Mouse (Mus musculus) CH12.LX (cell line): Measurements from ENCODE around the gene Iqgap1. TPM values are rescaled to one million over a fixed set of nuclear protein-coding genes. Genes with fewer than 3 reads are reported as not detected.

Experiments
- DNase-seq: peaks from one replicate; pipeline ENCODE4 v3.0.0-alpha.2; 2013; ENCODE audit errors: extremely low read depth
- H3K27ac ChIP-seq: 2 replicates; pipeline ENCODE4 v1.5.1; 2012; ENCODE audit warnings: low read depth, mild to moderate bottlenecking, control low read depth, moderate library complexity; ENCODE audit not compliant: insufficient read depth
- H3K27me3 ChIP-seq: replicated peaks from 2 replicates; pipeline ENCODE3; 2012; ENCODE audit warnings: inconsistent platforms
- H3K36me3 ChIP-seq, 2 experiments: replicated peaks in 1 of 2; 2 replicates each; pipeline versions ENCODE3 to v1.6.1; 2012; ENCODE audit warnings: inconsistent platforms in 1 of 2, low read length in 1 of 2, mild to moderate bottlenecking in 1 of 2, mixed read lengths in 1 of 2, moderate library complexity in 1 of 2; ENCODE audit not compliant: control insufficient read depth in 1 of 2, insufficient read depth in 1 of 2
- H3K4me1 ChIP-seq, 2 experiments: 2 replicates each; pipeline ENCODE4 v1.6.1; 2012; ENCODE audit warnings: inconsistent platforms in 1 of 2, moderate library complexity in 1 of 2; ENCODE audit not compliant: insufficient read depth in 2 of 2, control insufficient read depth in 1 of 2
- H3K4me2 ChIP-seq: 2 replicates; pipeline ENCODE4 v1.6.1; 2012; ENCODE audit warnings: low read depth, mild to moderate bottlenecking, control low read depth; ENCODE audit not compliant: poor library complexity, insufficient read depth, severe bottlenecking
- H3K4me3 ChIP-seq, 3 experiments: fragments of 150-350 bp in 1 of 3; sonication (generic) in 1 of 3; replicated peaks in 1 of 3; 2 replicates each; pipeline versions ENCODE3 to v1.5.1; 2011 to 2012; ENCODE audit warnings: low read depth in 2 of 3, low read length in 2 of 3, mild to moderate bottlenecking in 2 of 3, moderate library complexity in 2 of 3, control low read depth in 1 of 3, improper control_type of control experiment in 1 of 3, inconsistent platforms in 1 of 3, mixed read lengths in 1 of 3; ENCODE audit not compliant: poor library complexity in 1 of 3
- H3K79me2 ChIP-seq: replicated peaks from 2 replicates; pipeline ENCODE4 v1.6.1; 2012; ENCODE audit warnings: mild to moderate bottlenecking, moderate library complexity; ENCODE audit not compliant: control insufficient read depth, poor library complexity, insufficient read depth, severe bottlenecking; ENCODE audit errors: extremely low read depth
- H3K9ac ChIP-seq: 2 replicates; pipeline ENCODE4 v1.6.1; 2012; ENCODE audit warnings: low read depth, mild to moderate bottlenecking, control low read depth, moderate library complexity; ENCODE audit not compliant: insufficient read depth
- H3K9me3 ChIP-seq: replicated peaks from 2 replicates; pipeline ENCODE3; 2012; ENCODE audit warnings: low read length, inconsistent platforms, mixed read lengths
- CHD2 ChIP-seq: IDR thresholded peaks from 2 replicates; pipeline ENCODE4 v1.6.1; 2011; ENCODE audit warnings: low read length, improper control_type of control experiment
- CTCF ChIP-seq, 2 experiments: IDR thresholded peaks in 1 of 2; conservative IDR thresholded peaks in 1 of 2; 2 replicates each; pipeline ENCODE4 v1.5.1; 2011 to 2012; ENCODE audit warnings: low read depth in 2 of 2, low read length in 2 of 2, improper control_type of control experiment in 1 of 2, inconsistent platforms in 1 of 2, mild to moderate bottlenecking in 1 of 2, moderate library complexity in 1 of 2
- ELF1 ChIP-seq: IDR thresholded peaks from 2 replicates; pipeline ENCODE4 v1.6.1; 2014; ENCODE audit warnings: low read depth, mild to moderate bottlenecking, inconsistent platforms, low read length, improper control_type of control experiment
- ETS1 ChIP-seq: conservative IDR thresholded peaks from 2 replicates; pipeline ENCODE4 v1.6.1; 2012; ENCODE audit warnings: low read depth, mild to moderate bottlenecking, inconsistent platforms, low read length, improper control_type of control experiment, moderate library complexity
- GABPA ChIP-seq: IDR thresholded peaks from 2 replicates; pipeline ENCODE4 v1.6.1; 2012; ENCODE audit warnings: low read depth, low read length, improper control_type of control experiment, inconsistent platforms; ENCODE audit not compliant: insufficient replicate concordance
- MAX ChIP-seq: IDR thresholded peaks from 2 replicates; pipeline ENCODE4 v1.6.1; 2011; ENCODE audit warnings: low read length, improper control_type of control experiment
- POLR2AphosphoS2 ChIP-seq: IDR thresholded peaks from 2 replicates; pipeline ENCODE4 v1.6.1; 2011; ENCODE audit warnings: low read depth, low read length, improper control_type of control experiment
- RAD21 ChIP-seq: IDR thresholded peaks from 2 replicates; pipeline ENCODE4 v1.6.1; 2011; ENCODE audit warnings: low read depth, mild to moderate bottlenecking, low read length, improper control_type of control experiment, moderate library complexity
- SIN3A ChIP-seq: IDR thresholded peaks from 2 replicates; pipeline ENCODE4 v1.6.1; 2012; ENCODE audit warnings: low read length, improper control_type of control experiment, inconsistent platforms
- TCF12 ChIP-seq: IDR thresholded peaks from 2 replicates; pipeline ENCODE4 v1.6.1; 2014; ENCODE audit warnings: low read depth, mild to moderate bottlenecking, inconsistent platforms, low read length, improper control_type of control experiment
- ZC3H11A ChIP-seq: IDR thresholded peaks from 2 replicates; pipeline ENCODE4 v1.6.1; 2012; ENCODE audit warnings: low read depth, mild to moderate bottlenecking, inconsistent platforms, low read length, improper control_type of control experiment
- ZMIZ1 ChIP-seq: IDR thresholded peaks from 2 replicates; pipeline ENCODE4 v1.6.1; 2012; ENCODE audit warnings: low read depth, mild to moderate bottlenecking, inconsistent platforms, low read length, improper control_type of control experiment
- dilution Hi-C: fragments of 300-500 bp; cut with MboI; formaldehyde crosslinking; loops from 2 replicates; pipeline ENCODE4 v1.14.3; 2020; ENCODE audit warnings: low sequenced_read_pairs; ENCODE audit not compliant: extremely low pct_unique_long_range_greater_than_20kb, extremely low pct_ligation_motif_present
- in situ Hi-C: fragments of 300-500 bp; cut with MboI; formaldehyde crosslinking; loops from 3 replicates; pipeline ENCODE4 v1.14.3; 2019; ENCODE audit warnings: low sequenced_read_pairs, low pct_ligation_motif_present, low pct_unique_long_range_greater_than_20kb, mixed read lengths
- polyA plus RNA-seq: library from polyadenylated mRNA; unstranded; fragments of >175 nt; gene quantifications from 2 replicates; pipeline ENCODE4 v1.2.1, GENCODE M21; 2012; ENCODE audit warnings: low read depth; ENCODE audit not compliant: insufficient read length
- total RNA-seq, 2 experiments: library from RNA; depleted of rRNA; stranded (reverse); fragments of 300-350 nt in 1 of 2; fragments of >200 nt in 1 of 2; gene quantifications; 2 replicates each; pipeline ENCODE4 v1.2.3; 2012 to 2014

Gene Iqgap1
- total and polyA plus RNA-seq, 3 experiments = 49.6 to 126 (median 77.0) TPM

DNA sequence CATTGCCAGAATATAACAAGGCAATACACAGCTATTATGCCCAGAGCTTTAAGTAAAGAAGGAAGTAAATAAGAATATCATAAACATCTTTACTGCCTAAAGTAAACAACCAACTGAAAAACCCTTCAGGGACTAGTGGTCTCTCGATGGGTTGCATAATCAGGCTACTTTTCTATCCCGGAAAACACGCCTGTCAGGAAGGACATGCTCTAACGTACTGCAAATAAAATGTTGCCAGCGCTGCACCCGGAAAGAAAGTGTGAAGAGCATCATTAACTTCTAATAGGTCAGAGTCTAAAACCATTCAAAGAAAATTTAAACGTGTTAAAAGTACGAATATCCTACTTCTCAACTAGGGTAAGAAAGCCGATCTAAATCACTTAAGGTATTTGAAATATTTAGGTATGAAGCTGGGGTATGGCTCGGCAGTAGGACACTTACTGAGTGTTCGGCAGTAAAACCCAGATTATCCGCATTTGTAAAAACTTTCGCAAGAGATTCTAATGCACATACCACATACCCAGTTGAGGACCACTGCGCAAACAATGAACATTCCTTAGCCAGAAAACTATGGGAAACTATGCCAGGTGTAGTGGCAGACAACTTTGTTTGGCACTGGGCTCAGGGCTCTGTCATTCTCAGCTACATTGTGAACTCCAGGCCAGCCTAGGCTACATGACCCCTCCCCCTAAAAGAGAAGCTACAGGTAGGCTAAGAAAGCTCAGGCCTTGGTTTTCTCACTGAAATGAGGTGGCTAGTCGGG, 28.8 kb downstream of the Iqgap1 start:
- Histone ChIP-seq H3K27me3 (no peaks in the 10 kb centered on the region), H3K9ac (no peak overlapping the region), H3K79me2 (peaks cover 41% of the 10 kb centered on the region), H3K4me3 (no peak overlapping the region), H3K9me3 (peaks cover 11% of the 10 kb centered on the region), H3K27ac (no peak overlapping the region), H3K4me2 (no peak overlapping the region), H3K4me1 (peaks cover 3 to 17% of the 10 kb centered on the region in 2 experiments; a peak in 3 of 4 replicates), H3K36me3 (peaks cover 60 to 78% of the 10 kb centered on the region in 2 experiments)
- dilution Hi-C loops (no loop called here), in situ Hi-C loops (no loop called here)
- TF ChIP-seq POLR2AphosphoS2 = no peak
- TF ChIP-seq ZMIZ1 = no peak
- TF ChIP-seq CTCF (conservative IDR thresholded peaks at IDR 0.05 in 1 of 2, IDR thresholded peaks at IDR 0.05 in 1 of 2; ENCODE audit: low read depth in 2 of 2, low read length in 2 of 2) = no peak
- no peak for TF ChIP-seq GABPA
- no peak for TF ChIP-seq RAD21
- TF ChIP-seq CHD2 = no peak
- no peak for TF ChIP-seq MAX
- no peak for DNase-seq

DNA sequence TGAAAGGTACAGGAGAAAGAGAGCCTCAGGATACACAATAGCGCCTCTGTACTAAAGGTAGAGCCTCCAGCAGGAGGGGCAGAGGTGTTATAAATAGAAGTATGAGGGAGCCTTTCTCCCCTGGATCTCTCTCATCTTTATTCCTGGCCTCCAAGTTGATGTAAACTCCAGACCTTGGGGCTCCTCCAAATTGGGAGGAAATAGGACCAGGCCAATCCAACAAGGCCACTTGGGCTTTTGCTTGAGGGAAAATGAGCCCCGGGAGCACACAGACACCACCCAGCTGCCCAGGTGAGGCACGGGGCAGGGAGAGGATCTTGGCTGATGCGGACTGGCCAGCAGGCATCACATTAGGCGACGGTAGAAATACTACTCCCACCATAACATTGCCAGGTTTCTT, 29.5 kb downstream of the Iqgap1 start:
- Histone ChIP-seq H3K9ac (no peak overlapping the region), H3K4me1 (peaks cover 0 to 14% of the 10 kb centered on the region in 2 experiments; a peak in 1 of 4 replicates), H3K4me3 (no peak overlapping the region), H3K27ac (no peak overlapping the region), H3K4me2 (no peak overlapping the region), H3K36me3 (peaks cover 64 to 81% of the 10 kb centered on the region in 2 experiments), H3K79me2 (peaks cover 35% of the 10 kb centered on the region), H3K27me3 (no peaks in the 10 kb centered on the region)
- in situ Hi-C loops (no loop called here), dilution Hi-C loops (no loop called here)
- TF ChIP-seq SIN3A (no peak), ELF1 (no peak), TCF12 (no peak), GABPA (no peak), ETS1 (no peak), CTCF (conservative IDR thresholded peaks at IDR 0.05 in 1 of 2, IDR thresholded peaks at IDR 0.05 in 1 of 2; ENCODE audit: low read depth in 2 of 2, low read length in 2 of 2) (no peak)
- TF ChIP-seq, all 38 proteins: peak for 0
- DNase-seq = no peak
- peaks cover 11% of the 10 kb centered on the region for H3K9me3 ChIP-seq

DNA sequence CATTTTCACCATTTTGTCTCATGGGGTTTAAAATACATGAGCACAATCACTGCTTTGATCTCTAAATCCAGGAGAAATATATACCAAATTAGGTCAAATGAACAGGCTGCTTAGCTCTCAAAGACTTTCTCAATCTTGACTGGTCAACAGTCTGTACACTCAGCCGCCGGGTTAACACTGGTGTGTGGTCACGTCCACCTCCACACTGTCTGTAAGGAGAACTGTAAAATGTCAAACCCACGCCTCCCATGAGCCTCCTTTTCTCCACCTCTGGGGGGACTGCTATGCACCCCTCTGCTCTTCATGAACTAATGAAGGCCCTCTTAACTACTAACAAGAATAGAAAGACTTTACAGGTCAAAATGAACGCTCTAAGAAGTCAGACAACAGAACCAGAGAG, 36.2 kb downstream of the Iqgap1 start:
- H3K9ac ChIP-seq = no peak overlapping the region
- peaks cover 3 to 45% of the 10 kb centered on the region in 2 experiments; a peak in 3 of 4 replicates for H3K4me1 ChIP-seq
- H3K27me3 ChIP-seq = no peaks in the 10 kb centered on the region
- DNase-seq = no peak
- TF ChIP-seq ZC3H11A = no peak
- H3K27ac ChIP-seq = no peak overlapping the region
- dilution Hi-C loops (no loop called here), in situ Hi-C loops (no loop called here)
- H3K36me3 ChIP-seq = peaks cover 30 to 46% of the 10 kb centered on the region in 2 experiments
- no peak overlapping the region for H3K4me2 ChIP-seq
- H3K4me3 ChIP-seq = no peak overlapping the region
- H3K79me2 ChIP-seq = peaks cover 57% of the 10 kb centered on the region
- H3K9me3 ChIP-seq = peaks cover 7% of the 10 kb centered on the region
